Mouse (Mus musculus): Measurements from ENCODE around the gene Mgat5b. TPM values are rescaled to one million over a fixed set of nuclear protein-coding genes. Genes with fewer than 3 reads are reported as not detected.

Gene Mgat5b
- polyA plus RNA-seq, 1 experiment from 2014 or later: 0.67 TPM

DNA sequence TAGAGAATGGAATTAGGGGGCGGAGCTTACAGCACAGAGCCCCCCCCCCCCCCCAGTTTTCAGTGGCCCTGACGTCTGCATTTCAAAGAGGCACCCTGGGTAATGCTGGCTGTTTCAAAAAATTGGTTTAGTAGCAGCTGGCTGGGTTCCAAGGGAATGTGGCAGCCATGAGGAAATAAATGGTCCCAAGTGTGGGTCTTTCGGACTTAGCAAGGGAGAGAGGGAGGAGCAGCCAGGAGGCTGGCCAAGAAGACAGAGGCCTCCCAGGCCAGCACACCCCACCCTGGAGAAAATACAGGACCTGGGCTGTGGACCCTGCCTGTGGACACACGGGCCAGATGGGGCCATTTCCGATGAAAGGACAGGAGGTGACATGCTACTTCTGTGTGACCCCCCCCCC lies 61.6 kb downstream of the Mgat5b start:
- WGBS: 18% methylated on average over 5 of the region's 5 CpGs
- H3K27ac ChIP-seq (replicated peaks): no peak overlapping the region
- H3K9me3 ChIP-seq: no peaks in the 10 kb centered on the region
- peaks cover 14% of the 10 kb centered on the region for H3K4me1 ChIP-seq
- ATAC-seq (ENCODE audit: extremely low read depth, insufficient number of reproducible peaks, low FRiP score, low TSS enrichment): no peak
- H3K27me3 ChIP-seq (replicated peaks): 0 out of 2 replicates have a peak, but pooled peaks cover 12% of the 10 kb centered on the region
- no peak overlapping the region for H3K4me2 ChIP-seq
- no peaks in the 10 kb centered on the region for H3K36me3 ChIP-seq
- H3K9ac ChIP-seq: no peak overlapping the region
- H3K4me3 ChIP-seq: no peak overlapping the region

DNA sequence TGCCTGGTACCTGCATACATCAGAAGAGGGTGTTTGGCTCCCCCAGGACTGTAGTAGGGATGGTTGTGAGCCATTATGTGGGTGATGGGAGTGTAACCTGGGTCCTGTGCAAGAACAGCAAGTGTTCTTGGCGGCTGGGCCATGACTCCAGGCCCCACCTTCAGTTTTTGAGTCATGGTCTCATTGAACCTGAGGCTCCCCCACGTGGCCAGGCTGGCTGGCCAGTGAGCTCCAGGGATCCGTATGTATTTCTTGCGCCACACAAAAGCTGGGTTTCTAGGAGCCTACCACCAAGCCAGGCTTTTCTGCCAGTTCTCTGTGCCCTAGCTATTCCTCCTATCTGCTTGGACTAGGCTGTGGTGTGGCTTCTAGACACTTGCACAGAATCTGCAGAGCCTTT lies 63.9 kb downstream of the Mgat5b start:
- no peak overlapping the region for H3K9ac ChIP-seq
- no peak for ATAC-seq (ENCODE audit: extremely low read depth, insufficient number of reproducible peaks, low FRiP score, low TSS enrichment)
- H3K9me3 ChIP-seq: no peaks in the 10 kb centered on the region
- no peak overlapping the region for H3K4me2 ChIP-seq
- H3K27me3 ChIP-seq (replicated peaks): peaks cover 18% of the 10 kb centered on the region; the same call in 1 of the 2 replicates
- H3K4me3 ChIP-seq: no peak overlapping the region
- 45% methylated on average over 4 of the region's 4 CpGs for WGBS
- peaks cover 14% of the 10 kb centered on the region for H3K4me1 ChIP-seq
- no peak overlapping the region for H3K27ac ChIP-seq (replicated peaks)
- no peaks in the 10 kb centered on the region for H3K36me3 ChIP-seq

DNA sequence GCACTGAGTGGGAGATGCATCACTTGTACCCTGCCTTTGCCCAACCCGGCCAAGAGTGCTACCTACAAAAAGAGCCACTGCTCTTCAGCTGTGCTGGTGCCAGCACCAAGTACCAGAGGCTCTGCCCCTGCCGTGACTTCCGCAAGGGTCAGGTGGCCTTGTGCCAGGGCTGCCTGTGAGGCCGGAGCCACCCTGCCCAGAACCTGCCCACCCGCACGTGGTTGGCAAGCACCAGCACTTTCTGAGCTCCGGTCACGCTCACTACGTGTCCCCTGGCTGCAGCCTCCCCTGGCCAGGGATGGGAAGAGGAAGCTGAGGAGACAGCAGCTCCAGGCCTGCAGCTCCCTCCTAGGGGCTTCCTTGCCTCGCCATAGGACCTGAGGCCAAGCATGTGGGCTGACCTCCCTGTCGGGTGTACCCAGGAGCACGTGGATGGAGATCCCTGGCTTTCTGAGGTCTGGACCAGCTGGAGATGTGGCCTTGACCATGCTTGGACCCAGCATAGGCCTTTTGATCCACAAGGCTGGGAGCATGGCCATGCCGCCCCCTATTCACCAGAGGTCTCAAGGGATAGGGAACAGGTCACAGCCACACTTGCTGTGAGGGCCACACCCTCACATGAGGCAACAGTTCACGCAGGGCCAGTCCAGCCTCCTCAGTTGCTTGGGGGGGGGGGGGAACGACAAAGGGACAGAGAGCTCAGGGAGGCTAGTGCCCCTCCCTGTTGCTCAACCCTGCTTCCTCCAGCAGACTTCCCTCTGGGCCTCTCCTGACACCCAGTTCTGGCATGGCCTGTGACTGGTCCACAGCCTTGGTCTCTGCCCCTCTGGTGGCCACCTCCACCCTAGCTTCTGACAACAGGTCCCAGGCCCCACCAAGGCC lies 67.1 kb downstream of the Mgat5b start:
- Histone ChIP-seq H3K27ac (replicated peaks) (no peak overlapping the region), H3K4me1 (peaks cover 4% of the 10 kb centered on the region), H3K4me2 (no peak overlapping the region), H3K4me3 (no peak overlapping the region), H3K9me3 (no peaks in the 10 kb centered on the region), H3K27me3 (replicated peaks) (peaks cover 15% of the 10 kb centered on the region; the same call in 1 of the 2 replicates), H3K9ac (no peak overlapping the region), H3K36me3 (no peaks in the 10 kb centered on the region)
- 71% methylated on average over 15 of the region's 15 CpGs for WGBS
- no peak for ATAC-seq (ENCODE audit: extremely low read depth, insufficient number of reproducible peaks, low FRiP score, low TSS enrichment)

DNA sequence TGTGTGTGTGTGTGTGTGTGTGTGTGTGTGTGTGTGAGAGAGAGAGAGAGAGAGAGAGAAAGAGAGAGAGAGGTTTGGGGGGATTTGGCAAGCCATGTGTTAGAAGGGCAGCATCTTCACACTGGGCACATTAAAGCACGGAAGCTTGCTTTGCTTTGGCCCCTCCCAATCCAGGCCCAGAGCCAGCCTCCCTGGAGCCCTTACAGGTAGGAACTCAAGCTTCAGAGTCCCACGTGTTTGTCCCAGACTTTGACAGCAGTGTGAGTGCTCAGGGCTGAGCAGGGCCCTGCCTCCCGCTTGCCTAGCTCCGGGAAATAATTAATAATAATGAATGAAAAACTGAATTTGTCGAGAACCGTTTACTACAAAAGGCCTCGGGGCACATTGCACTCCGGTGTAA lies 69.5 kb downstream of the Mgat5b start:
- H3K36me3 ChIP-seq: no peaks in the 10 kb centered on the region
- WGBS: 67% methylated on average over 8 of the region's 8 CpGs
- H3K9me3 ChIP-seq: no peaks in the 10 kb centered on the region
- H3K4me1 ChIP-seq: no peaks in the 10 kb centered on the region
- no peak overlapping the region for H3K9ac ChIP-seq
- no peak overlapping the region for H3K27ac ChIP-seq (replicated peaks)
- H3K4me3 ChIP-seq: no peak overlapping the region
- peaks cover 30% of the 10 kb centered on the region for H3K27me3 ChIP-seq (replicated peaks)
- ATAC-seq (ENCODE audit: extremely low read depth, insufficient number of reproducible peaks, low FRiP score, low TSS enrichment): no peak
- H3K4me2 ChIP-seq: no peak overlapping the region

DNA sequence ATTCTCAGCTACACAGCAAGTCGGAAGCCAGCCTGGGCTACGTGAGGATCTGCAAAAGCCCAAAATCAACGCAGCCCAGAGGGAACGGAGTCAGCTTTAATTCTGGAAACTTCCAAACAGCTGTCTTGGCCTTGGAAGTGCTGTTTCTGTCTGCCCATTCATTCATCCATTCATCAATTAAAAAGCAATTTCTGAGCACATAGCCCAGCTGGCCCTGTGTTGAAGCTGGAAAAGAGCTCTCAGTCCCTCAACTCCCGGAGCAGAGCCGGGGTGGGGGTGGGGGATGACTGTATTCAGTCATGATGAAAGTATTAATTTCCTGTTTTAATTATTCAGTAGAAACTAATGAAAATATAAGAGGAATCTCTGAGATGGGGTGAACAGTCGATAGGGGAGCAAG lies 71.6 kb downstream of the Mgat5b start:
- no peak overlapping the region for H3K4me2 ChIP-seq
- no peaks in the 10 kb centered on the region for H3K9me3 ChIP-seq
- H3K27me3 ChIP-seq (replicated peaks): peaks cover 42% of the 10 kb centered on the region
- no peak overlapping the region for H3K9ac ChIP-seq
- no peak for ATAC-seq (ENCODE audit: extremely low read depth, insufficient number of reproducible peaks, low FRiP score, low TSS enrichment)
- H3K36me3 ChIP-seq: no peaks in the 10 kb centered on the region
- H3K4me3 ChIP-seq: no peak overlapping the region
- H3K4me1 ChIP-seq: peaks cover 2% of the 10 kb centered on the region; the same call in 1 of the 2 replicates
- no peak overlapping the region for H3K27ac ChIP-seq (replicated peaks)
- 74% methylated on average over 7 of the region's 7 CpGs for WGBS

DNA sequence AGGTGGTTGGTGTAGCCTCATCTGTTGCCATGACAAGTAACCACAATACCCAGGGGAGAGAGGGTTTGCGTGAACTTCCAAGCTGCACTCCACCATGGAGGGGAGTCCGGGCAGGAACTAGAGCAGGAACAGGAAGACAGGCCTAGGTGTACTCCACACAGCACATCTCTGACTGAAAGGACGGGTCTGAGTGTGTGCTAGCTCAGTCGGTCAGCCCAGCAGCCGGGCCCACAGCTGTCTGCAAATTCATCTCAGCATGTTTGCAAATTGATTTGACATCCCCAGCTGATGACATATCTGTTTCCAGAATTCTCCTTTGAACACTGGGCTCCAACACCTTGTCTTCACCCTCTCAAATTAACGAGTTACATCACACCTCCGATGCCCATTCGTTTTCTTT lies 72.7 kb downstream of the Mgat5b start:
- no peak overlapping the region for H3K4me2 ChIP-seq
- no peak overlapping the region for H3K9ac ChIP-seq
- no peak overlapping the region for H3K4me3 ChIP-seq
- WGBS: 70% methylated on average over 8 of the region's 8 CpGs
- H3K9me3 ChIP-seq: no peaks in the 10 kb centered on the region
- peaks cover 54% of the 10 kb centered on the region for H3K27me3 ChIP-seq (replicated peaks)
- no peak for ATAC-seq (ENCODE audit: extremely low read depth, insufficient number of reproducible peaks, low FRiP score, low TSS enrichment)
- H3K27ac ChIP-seq (replicated peaks): no peak overlapping the region
- peaks cover 2% of the 10 kb centered on the region; the same call in 1 of the 2 replicates for H3K4me1 ChIP-seq
- no peaks in the 10 kb centered on the region for H3K36me3 ChIP-seq

DNA sequence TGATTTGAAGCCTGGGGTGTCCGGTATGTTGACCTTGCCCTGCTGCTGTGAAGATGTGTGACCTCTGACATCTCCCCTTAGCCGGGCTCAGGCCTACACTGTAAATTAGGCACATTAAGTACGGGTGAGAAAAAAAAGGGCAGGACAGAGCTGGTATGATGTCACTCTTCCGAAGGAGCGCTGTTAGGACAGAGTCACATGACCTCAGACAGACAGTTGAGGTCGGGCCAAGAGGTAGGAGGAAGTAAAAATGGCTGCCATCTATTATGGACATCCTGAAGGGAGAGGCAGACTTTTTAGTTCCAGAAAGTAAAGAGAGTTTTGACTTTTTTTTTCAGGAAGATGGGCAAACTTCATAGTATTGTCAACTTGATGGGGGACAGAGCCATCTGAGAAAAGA lies 73.3 kb downstream of the Mgat5b start:
- Histone ChIP-seq H3K4me3 (no peak overlapping the region), H3K27ac (replicated peaks) (no peak overlapping the region), H3K4me2 (no peak overlapping the region), H3K27me3 (replicated peaks) (peaks cover 59% of the 10 kb centered on the region), H3K9me3 (no peaks in the 10 kb centered on the region), H3K9ac (no peak overlapping the region), H3K36me3 (no peaks in the 10 kb centered on the region), H3K4me1 (peaks cover 2% of the 10 kb centered on the region; the same call in 1 of the 2 replicates)
- 66% methylated on average over 6 of the region's 6 CpGs for WGBS
- ATAC-seq (ENCODE audit: extremely low read depth, insufficient number of reproducible peaks, low FRiP score, low TSS enrichment): no peak

DNA sequence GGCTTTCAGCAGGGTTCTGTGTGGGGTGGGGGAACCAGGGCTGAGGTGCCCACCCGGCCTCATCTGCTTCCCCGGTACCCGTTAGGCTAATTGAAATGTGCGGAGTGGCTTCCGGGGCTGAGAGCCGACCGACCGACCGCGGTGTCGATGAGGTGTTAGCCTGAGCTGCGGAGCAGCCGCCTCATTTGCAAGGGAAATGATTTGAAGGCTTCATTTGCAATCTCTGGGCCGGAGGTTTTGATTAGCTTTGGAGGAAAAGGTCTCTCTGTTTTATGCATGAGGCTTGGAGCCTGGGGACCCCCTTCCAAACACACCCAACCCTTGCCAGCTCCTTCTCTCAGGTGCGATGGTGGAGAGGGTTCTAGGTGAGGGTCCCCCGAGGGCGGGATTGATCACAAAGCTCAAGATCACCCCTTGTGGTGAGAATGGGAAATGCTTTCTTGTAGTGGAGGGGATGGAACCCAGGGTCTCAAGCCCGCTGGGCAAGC lies 75.5 kb downstream of the Mgat5b start:
- Histone ChIP-seq H3K27me3 (replicated peaks) (peaks cover 60% of the 10 kb centered on the region), H3K4me3 (peak overlapping the region; percentile 24)
- ATAC-seq (ENCODE audit: extremely low read depth, insufficient number of reproducible peaks, low FRiP score, low TSS enrichment): no peak

DNA sequence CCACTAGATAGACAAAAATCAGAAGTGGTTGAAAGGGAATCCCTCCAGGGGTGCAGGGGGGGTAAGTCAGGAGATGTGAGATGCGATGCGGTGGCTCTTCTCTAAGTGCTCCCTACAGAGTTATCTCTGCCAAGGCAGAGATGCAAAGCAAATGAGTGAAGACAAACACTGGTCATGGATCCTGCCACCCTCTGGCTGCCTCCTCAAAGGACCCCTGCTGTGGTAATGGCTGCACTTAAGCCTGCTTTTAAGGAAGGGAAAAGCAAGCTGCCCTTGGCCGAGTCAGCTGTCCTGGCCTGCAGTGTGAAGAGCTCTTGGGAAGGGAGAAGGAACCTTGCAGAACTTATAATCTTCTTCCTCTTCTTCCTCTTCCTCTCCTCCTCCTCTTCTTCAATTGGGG lies 78.3 kb downstream of the Mgat5b start:
- no peak for ATAC-seq (ENCODE audit: extremely low read depth, insufficient number of reproducible peaks, low FRiP score, low TSS enrichment)
- Histone ChIP-seq H3K4me3 (no peak overlapping the region), H3K9me3 (peaks cover 7% of the 10 kb centered on the region; the same call in 1 of the 2 replicates), H3K27me3 (replicated peaks) (peaks cover 66% of the 10 kb centered on the region), H3K4me1 (peaks cover 2% of the 10 kb centered on the region; the same call in 1 of the 2 replicates), H3K36me3 (no peaks in the 10 kb centered on the region), H3K27ac (replicated peaks) (no peak overlapping the region), H3K4me2 (no peak overlapping the region), H3K9ac (no peak overlapping the region)
- WGBS: 14% methylated on average over 3 of the region's 3 CpGs

More for the DNA sequence above, 75.5 kb downstream of the Mgat5b start:
- 2% methylated on average over 18 of the region's 18 CpGs for WGBS
- peak overlapping the region; percentile 38; the same call in 1 of the 2 replicates for H3K9ac ChIP-seq
- no peaks in the 10 kb centered on the region for H3K36me3 ChIP-seq
- peak overlapping the region; percentile 35 for H3K4me2 ChIP-seq
- peaks cover 2% of the 10 kb centered on the region; the same call in 1 of the 2 replicates for H3K4me1 ChIP-seq
- H3K27ac ChIP-seq (replicated peaks): no peak overlapping the region
- peaks cover 4% of the 10 kb centered on the region; the same call in 1 of the 2 replicates for H3K9me3 ChIP-seq

DNA sequence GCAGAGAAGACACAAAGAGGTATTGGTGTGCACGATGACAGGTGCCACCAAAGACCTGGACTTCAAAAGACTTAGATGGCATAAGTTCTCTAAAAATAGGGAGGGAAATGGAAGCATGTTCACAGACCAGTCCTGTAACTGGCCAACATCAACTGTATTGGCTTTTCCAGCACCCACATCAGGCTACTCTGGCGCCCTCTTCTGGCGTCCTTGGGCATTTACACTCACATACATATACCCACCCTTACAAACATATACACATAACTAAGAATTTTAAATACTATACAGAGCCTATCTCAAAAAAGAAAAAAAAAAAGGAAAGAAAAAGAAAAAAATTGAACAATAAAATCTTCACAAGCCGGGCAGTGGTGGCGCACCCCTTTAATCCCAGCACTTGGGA lies 80.3 kb downstream of the Mgat5b start:
- peaks cover 7% of the 10 kb centered on the region; the same call in 1 of the 2 replicates for H3K9me3 ChIP-seq
- H3K36me3 ChIP-seq: no peaks in the 10 kb centered on the region
- H3K4me2 ChIP-seq: no peak overlapping the region
- H3K4me3 ChIP-seq: no peak overlapping the region
- no peak overlapping the region for H3K9ac ChIP-seq
- no peak overlapping the region for H3K27ac ChIP-seq (replicated peaks)
- WGBS: 84% methylated on average over 5 of the region's 5 CpGs
- peaks cover 61% of the 10 kb centered on the region for H3K27me3 ChIP-seq (replicated peaks)
- ATAC-seq (ENCODE audit: extremely low read depth, insufficient number of reproducible peaks, low FRiP score, low TSS enrichment): no peak
- H3K4me1 ChIP-seq: peaks cover 2% of the 10 kb centered on the region; the same call in 1 of the 2 replicates

DNA sequence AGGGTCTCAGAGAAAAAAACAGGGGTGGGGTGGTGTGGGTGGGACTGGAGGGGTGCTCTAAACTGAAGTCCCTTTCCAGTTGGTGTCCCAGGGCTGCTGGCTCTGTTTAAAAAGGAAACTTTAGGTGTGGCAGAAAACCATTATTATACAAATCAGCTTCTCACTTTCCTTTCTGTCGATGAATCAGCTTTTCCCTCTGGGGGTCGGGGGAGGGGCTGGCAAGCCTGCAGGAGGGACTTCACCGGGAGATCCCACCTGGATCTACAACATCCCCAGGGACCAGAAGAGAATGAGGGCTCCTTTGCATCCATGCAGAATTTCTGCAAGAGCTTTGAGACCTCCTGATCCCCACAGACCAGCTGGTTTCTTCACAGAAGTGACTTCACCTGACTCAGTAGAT lies 81.6 kb downstream of the Mgat5b start:
- ATAC-seq (ENCODE audit: extremely low read depth, insufficient number of reproducible peaks, low FRiP score, low TSS enrichment): no peak
- peaks cover 61% of the 10 kb centered on the region for H3K27me3 ChIP-seq (replicated peaks)
- 9% methylated on average over 3 of the region's 3 CpGs for WGBS
- H3K4me3 ChIP-seq: no peak overlapping the region
- no peak overlapping the region for H3K4me2 ChIP-seq
- H3K9ac ChIP-seq: no peak overlapping the region
- H3K9me3 ChIP-seq: peaks cover 7% of the 10 kb centered on the region; the same call in 1 of the 2 replicates
- H3K27ac ChIP-seq (replicated peaks): no peak overlapping the region
- no peaks in the 10 kb centered on the region for H3K4me1 ChIP-seq
- H3K36me3 ChIP-seq: no peaks in the 10 kb centered on the region
